Mouse (Mus musculus) lung, postnatal 4 days (tissue): Measurements from ENCODE around the gene Ambra1.

ENCODE experiments used
- DNase-seq, 2 experiments: peaks; one replicate each; pipeline ENCODE4 v3.0.0; 2021

Gene Ambra1

DNA sequence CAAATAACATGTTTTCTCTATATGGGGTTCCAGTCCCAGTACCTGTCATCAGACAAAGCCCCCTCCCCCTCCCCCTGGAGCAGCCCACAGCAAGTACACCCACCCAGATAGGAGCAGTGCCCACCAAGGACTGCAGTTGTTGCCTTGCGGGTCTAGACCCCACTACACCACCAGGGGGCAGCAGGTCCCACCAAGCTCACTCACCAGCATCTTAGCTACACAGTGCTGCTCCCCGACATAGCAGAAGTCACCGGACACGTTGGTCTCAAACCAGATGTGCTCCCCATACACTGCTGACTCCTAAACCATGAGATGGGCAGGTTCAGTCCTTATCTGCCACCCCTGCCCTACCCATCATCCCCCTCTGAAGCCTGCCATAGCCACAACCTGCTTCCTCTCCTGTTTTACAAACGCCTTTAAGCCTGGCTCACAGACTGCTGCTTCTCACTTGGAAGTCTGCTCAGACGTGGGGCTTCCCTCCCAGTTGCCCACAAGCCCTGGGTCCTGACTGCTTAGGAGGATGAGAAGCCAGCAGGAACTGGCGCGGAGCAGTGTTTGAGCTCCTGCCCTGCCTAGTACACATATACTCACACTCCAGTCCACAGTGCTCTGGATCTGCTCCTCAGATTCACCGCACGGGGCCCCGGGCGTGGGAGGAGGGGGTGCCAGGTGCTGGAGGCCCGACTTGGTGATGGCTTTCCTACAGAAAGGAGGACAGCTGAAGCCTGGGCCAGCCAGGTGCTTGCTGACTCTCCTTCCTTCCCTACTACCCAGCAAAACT lies 214.4 kb downstream of the Ambra1 start:
- peak; percentile 78 to 85 for DNase-seq

DNA sequence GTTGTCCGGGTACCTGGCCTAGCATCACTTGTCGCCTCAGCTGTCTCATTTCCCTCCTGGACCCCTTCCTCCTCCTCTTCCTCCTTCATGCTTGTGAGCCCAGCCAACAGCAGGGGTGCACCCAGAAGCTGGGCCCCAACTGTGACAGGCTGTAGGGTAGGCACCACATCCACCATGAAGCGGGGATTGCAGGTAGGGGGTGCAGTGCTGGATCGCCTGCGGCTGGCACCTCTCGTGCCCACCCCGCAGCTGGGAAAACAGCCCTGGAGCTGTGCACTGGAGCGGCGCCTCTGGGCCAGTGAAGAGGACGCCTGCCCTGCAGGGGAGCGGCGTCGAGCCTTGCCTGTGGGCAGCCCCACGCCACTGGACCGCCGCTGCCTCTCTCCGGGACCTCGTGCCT lies 215.5 kb downstream of the Ambra1 start, which contains the start of gene Gm9821:
Gm9821 (plus strand) TSS at position 221 of the 400 bp plus-strand sequence.
- DNase-seq = no peak

DNA sequence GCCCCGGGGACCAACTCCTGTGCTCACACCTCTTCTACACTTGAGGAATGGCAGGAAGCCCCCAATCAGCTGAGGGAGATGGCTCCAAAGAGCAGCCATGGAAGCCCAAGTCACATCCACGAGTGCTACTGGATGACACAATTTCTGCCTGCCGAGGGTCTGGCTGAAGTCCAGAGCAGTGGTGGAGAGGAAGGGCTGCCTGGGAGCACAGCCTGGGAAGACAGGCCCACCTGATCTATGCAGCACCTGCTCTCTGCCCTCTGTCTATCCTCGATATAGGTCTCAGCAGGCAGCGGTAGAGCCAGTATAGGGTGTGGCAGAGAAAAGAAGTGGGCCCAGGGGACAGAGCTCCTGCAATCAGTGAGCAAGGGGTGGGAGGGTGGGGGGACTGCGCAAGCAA lies 216.9 kb downstream of the Ambra1 start:
- DNase-seq = no peak

DNA sequence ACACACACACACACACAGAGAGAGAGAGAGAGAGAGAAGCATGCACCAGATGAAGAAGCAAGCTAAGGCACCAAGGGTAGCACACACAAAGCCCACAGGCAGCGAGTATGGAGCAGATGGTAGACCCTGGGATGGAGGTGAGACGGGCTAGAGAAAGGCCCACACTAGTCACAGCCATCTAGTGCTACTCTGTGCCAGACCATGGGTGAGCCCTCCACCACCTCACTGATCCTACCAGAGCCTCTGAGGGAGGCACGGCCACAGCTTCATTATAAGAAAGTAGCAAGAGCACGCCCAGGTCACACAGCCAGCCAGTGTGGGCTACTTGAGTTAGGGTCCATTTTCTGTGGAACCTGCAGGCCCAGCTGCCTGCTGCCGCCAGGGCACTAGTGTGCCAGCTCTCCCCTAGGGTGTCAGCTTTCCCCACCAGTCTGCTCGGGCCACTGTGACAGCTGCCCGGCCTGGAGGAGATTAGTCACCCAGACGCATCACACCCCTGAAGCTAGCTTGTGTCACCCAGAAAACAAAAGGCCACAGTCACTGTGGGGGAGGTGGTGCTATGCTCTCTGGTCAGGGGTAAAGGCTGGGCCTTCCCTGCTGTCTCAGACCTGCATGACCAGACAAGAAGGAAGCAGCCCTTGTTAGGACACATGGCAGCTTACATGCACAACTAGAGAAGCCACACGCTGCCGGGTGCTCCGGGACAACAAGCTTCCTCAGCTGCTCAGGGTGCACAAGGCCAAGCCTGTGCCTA lies 217.6 kb downstream of the Ambra1 start:
- DNase-seq = peak; percentile 60 to 62

DNA sequence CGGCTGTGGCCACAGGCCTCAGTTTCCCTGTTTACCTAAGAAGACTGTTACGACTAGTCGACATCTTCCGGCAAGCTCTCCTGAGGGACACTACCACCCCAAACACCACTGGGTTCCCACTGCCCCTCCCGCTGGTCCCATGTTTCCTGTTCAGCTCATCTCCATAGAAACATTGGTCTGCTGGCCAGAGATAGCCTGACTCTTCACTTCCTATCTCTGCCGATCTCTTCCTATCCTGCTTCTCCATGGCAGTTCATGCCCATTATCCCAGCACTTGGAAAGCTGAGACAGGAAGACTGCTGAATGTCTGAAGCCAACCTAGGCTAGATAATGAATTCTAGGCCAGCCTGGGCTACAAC lies 218.2 kb downstream of the Ambra1 start:
- peak in 1 of 2 experiments; percentile 56 for DNase-seq

DNA sequence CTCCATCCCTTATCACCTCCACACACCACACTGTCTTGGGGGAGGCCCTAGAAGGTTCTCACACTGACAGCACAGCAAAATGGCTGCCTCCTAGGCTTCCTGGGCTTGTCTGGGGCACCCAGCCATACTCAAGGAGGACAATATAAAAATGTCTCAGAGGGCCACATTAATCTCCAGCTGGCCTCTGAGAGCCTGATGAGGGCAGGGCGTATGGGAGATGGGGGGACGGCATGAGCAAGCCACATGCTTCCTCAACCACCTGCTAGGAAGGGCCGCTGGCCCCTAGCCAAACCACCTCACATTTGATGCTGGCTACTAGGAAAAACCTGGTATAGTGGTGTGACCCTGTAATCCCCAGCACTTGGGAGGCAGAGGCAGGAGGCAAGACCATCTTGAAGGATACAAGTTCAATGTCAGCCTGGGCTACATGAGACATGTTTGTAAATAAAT lies 218.9 kb downstream of the Ambra1 start:
- no peak for DNase-seq

DNA sequence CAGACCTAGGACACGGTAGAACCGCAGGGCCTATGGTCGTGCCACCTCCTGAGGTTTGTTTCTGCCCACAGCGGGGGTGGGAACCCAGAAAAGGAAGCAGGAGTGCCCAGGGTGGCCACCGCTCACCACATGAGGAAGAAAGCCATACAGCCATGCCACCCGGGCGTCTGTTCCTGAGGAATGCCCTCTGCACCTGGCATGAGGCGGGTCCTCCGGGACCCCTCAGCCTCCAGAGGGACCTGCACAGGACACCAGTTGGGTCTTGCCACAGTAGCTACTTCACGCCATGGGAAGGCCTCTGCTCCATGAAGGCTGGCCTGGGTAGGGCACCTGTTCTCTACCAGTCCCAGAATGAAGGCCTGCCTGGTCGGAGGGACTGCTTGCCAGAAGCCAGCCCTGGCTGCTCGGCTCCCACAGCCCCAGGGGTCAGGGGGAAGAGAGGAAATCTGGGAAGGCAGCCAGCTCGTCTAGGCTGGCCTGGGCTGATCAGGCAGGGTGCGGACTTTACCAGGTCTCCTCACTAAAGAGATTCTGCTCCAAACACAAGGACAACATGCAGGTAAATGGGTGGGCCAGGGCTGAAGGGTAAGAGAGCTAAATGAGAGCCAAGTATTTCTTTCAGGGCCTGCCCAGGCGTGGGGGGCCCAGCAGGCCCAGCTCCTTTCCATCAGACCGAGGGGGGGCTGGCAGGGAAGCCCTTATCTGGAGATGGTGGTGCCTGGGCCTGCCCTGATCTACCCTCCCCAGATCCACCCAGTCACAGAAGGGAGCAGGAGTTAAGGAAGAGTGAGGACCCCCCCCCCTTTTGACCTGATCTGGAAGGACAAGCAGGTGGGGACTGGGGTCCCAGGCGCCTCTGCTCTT lies 219.7 kb downstream of the Ambra1 start:
- peak in 1 of 2 experiments; percentile 65 for DNase-seq

DNA sequence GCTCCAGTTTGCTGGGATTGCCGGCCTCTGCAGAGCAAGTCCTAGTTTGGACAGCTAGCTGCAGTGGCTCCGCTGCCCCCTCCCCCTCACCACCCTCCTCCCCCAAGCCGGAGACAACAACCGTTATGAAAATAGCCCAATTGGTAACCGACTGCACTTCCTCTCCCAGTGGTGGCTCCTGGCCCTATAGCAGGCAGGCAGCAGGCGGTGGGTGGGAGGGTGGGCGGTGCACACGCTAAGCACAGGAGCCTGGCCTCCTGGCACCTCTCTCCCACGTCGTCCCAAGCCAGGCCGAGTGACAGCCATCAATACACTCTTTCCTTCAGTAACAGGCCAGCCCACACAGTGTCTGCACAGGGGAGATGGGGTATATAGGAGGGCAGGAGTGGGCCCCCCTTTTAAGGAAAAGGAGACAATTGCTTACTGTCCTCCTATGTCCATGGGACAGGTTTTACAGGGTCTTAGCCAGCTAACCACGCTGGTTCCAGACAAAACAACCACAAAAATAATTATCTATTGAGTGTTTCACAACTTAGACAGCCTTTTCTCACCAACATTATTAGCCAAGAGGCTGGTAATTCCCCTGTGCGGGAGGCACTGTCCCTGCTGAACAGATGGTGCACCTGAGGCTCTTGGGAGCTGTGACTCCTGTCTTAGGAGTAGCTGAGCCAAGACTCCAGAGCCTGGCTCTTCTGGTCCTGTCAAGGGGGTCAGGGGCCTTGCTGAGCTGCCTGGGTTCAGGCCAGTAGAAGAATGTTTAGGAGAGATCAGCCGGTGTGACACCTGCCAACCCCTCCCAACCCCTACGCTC lies 220.5 kb downstream of the Ambra1 start:
- DNase-seq = peak; percentile 65 to 71

DNA sequence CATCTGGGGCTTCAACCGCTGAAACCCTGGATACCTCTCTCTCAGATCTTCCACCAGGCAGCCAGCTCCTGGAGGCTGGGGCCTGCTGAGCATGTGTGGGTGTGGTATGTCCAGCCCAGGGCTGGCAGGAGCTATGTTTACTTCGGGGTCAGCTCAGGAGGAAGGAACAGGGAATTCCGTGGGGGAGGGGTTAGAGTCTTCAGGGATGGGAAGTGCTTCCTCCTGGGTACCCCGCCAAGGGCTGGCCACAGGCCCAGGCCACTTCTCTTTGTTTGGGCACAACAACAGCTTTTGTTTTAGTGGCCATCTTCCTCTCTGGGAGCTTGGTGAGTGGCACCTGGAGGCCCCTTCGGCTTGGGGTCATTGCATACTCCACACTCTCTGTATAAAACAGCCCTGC lies 223.9 kb downstream of the Ambra1 start:
- DNase-seq = peak; percentile 88 to 93

DNA sequence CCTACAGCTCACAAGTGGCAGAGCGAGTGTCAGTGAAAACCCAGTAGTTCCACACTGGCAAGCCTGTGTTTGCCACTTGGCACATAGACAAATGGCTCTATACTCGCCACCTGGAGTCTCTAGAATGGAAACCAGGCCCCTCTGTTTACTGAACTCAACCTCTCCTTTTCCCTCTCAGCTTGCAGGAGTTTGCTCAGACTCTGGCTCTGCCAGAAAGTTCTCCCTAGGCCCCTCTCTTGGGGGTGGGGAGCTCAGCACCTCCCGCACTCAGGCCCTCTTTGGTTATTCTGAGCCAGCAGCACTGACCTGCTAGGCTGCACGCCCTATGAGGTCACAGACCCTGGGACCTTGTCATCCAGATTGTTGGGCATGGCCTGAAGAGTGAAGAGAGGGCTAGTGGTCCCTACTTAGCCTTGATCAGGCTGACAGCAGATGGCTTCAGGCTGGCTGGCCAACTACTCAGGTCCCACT lies 225.2 kb downstream of the Ambra1 start:
- DNase-seq = no peak

DNA sequence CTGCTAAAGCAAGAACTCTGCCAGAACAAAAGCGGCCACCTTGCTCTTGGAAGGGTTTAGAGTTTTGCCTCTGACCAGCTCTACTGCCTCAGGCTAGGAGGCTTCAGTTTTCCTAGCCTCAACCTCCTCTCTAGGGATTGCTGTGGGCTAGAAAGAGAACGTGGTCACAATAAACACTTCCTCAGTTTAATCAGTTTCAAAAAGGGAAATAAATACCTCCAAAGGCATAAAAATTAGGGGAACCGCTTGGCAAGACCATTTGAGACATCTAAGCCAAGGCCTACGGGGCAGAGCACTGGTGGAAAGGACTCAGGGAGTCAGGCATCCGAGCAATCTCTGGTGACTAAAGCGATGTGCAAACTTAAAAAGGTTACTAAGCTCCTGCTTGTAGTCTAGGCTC lies 225.9 kb downstream of the Ambra1 start:
- DNase-seq = no peak

DNA sequence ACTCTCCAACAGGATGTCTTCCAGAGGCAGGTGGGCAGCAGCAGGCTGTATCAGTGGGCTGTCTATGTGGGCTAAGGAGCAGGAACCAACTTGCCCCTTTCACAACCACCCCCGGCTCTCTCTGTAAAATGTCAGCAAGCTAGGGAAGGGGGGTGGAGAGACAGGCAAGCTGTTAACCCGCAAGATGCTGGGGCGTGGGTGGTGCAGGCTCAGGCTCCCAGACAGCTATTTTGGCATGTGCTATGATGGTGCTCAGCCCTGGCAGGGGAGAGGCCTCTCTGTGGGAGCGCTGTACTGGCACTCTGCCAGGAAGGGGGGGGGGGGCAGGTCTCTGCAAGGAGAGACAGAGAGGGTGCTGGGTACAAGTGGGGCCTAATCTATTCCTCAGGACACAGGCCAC lies 227.2 kb downstream of the Ambra1 start:
- peak; percentile 61 to 69 for DNase-seq

DNA sequence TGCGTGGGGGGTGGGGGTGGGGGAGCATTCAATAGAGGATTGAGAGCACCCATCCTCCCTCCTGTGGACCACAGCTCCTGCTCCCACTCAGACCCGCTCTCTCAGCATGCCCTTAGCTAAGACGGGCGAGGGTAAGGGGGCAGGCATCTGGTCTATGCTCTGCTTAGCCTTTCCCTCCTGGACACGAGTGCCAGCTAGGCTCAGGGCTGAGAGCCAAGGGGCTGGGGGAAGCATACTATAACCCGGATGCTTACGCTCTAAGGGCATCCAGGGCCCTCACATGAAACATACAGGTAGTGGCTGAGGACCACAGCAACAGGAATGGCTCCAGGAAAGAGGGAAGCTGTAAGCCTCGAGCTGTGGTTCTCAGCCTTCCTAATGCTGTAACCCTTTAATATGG lies 228.1 kb downstream of the Ambra1 start:
- DNase-seq = no peak

DNA sequence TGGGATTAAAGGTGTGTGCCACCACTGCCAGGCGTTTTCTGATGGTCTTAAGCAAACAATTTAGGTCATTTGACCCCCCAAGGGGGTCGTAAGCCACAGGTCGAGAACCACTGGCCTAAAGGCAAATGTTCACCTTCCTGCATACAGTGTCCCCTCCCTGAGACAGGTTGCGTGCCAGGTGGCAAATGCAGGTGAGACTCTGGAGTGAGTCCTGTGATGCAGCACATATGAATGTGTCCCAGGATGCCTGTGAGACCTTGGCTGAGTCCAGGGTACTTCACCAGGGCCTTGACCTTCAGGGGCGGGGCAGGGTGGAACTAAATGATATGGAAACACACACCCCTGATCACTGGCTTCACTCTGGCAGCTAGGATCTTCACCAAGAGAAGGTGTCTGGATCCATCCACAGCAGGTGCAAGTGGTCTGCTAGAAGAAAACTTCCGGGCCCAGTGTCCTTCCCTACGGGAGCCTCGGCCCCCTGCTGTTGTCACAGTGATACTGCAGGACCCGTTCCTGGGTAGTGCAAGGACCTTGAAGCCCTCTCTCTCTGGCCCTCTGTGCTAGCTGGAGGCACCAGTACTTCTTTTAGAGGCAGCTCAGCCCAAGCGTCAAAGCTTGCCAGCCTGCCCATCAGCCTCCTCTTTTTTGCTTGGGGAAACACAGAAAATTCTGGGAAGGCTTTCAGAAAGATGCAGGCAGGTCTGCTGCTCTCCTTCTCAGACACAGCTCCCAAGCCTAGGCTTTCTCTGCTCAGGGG lies 228.9 kb downstream of the Ambra1 start:
- DNase-seq = peak; percentile 65 to 74

DNA sequence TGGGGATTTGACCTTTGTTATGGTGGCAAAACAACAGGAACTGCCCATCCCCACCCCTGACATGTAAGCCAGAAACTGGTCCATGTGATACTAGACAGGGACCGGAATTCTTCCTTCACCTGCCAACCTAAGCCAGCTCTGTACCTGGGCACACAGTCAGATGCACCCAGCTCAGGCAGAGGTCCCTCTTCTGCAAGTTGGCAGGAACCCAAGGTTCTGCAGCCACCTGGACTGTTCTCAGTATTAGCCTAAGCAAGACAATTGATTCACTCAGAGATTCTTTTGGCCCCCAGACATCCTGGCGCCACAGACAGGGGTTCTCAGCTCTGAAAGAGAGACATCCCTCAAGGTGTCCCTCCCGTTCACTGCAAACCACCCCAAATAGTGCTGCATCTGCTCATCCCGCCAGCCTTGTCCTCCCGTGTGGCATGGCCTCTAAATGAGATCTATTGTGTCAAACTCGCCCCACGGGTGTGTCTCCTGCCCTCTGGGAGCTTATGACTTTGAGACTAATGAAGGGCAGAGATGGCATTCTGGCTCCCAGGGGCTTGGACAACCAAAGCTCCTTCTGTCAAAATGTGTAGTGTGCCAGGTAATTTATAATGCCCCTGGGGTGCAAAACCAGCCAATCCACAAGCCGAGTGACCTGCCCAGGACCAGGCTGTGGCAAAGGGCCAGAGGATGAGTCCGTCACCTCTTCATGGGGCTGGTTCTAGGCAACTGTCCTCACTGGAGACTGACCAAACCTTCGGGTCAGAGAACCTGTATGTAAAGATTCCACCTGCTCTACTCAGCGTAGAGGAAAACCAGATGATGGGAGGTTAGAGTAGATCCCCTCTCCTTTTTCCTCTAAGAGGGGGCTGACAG lies 229.8 kb downstream of the Ambra1 start:
- DNase-seq = no peak

DNA sequence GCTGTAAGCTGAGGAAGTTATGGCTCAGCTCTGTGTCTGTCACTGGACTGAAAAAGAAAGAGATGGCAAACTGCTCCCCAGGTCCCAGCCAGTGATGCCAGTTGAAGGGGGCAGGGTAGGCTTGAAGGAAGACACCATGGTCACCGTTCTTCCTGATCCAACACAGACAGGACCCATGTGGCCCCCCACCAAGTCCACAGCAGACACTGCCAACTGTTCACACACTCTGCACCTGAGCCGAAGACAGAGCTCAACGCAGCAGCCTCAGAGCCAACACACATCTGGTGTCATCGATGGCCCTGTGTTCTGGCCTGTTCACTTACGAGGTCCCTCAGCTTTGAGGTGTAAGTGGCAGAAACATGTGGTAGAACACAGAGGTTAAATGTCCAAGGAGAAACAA lies 230.5 kb downstream of the Ambra1 start:
- DNase-seq = no peak

DNA sequence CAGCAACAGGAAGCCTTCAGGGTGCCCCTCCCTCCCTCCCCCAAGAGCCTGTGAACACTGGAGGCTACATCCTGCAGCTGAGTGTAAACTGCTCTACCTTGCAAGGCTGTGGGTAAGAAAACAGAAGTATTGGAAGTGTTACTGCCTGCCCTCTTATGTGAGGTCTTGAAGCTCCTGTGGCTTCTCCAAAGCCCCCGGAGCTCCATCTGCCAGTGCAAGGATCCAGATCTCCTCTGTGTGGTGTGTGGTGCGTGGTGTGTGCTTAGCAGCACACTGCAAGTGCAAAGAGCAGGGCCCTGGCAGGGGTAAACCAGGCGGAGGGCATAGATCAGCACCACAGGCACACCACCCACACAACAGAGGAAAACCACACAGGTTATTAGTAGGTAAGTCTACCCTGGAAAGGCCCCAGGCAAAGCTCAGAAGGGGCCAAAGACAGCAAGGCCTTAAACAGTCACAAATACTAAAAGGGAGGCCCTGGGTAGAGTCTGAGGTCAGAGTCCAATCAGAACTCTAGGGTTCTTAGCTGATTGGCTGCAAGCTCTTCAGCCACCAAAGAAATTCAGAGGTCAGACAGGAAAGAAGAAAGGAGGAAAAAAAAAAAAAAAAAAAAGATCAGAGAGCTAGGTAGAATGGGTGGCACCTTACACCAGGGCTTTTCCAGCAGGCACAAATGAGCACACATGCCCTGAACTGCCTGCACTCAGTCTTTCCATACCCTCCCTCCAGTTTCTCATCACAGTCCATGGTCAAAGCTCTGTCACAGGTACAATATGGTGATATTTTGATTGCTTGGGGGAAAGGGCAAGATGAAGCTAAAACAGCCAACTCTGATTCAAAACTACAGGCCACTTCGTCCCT lies 232.2 kb downstream of the Ambra1 start:
- no peak for DNase-seq

DNA sequence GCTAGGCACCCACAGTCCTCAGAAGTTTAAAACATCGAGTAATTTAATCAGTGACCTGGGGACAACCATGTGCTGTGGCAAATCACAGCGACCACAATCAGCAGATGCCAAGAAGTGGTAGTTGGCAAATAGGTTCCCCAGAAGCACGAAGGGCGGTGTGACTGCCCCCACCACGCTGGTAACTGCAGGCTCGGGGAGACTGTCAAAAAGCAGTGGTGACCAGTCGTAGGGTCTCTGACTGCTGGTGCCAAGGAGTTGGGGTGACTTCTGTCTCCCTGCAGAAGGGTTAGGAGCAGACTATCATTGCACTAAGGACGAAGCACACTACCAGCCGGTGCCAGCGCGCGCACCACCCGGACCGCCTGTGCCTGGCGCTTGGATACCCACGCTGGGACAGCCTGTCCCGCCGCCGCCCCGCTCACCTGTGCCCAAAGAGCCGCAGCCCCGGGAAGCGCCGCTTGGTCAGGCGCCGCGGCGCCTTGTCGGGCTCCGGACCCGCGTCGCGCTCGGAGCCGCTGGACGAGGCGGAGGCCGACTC lies 233.0 kb downstream of the Ambra1 start:
- no peak for DNase-seq

DNA sequence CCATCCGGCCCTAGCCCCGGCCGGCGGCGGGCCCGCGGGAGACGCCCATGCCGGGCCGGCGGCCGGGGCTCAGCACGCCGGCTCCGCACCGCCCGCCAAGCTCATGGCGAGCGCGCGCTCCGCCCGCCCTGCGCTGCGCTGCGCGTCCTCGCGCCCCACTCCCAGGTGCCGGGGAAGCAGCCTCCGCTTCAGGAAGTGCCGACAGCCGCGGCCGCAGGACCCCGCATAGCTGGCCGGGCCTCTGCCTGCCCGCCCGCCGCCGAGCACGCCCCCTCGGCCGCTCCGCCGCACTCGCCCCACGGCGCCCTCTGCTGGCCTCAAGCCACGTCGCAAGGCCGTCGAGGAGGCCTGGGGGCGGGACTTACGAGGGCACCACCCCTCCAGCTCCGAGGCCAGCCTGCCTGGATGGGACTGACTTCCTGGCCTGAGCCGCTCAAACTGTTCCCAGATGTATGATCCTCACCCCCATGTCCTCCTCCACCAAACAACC lies 233.6 kb downstream of the Ambra1 start:
- DNase-seq = peak; percentile 98 to 99
